Mouse (Mus musculus): ENCODE results near the gene Ikbke. TPM values are rescaled to one million over a fixed set of nuclear protein-coding genes. Genes with fewer than 3 reads are reported as not detected.

Ikbke gene
- polyA plus RNA-seq, 1 experiment from 2014 or later = 0.81 TPM

GRCm38 (mm10) chr1:131276831-131277230 lies 2.6 kb downstream of the Ikbke start:
- DNase-seq (ENCODE audit: low spot score) (no peak), ATAC-seq (ENCODE audit: insufficient read depth, low FRiP score, low TSS enrichment) (no peak)
- Histone ChIP-seq H3K4me2 (ENCODE audit: low read depth) (no peak overlapping the region), H3K4me1 (ENCODE audit: control insufficient read depth, insufficient read depth, low read length) (no peaks in the 10 kb centered on the region; the same call in 1 of the 2 replicates), H3K4me3 (ENCODE audit: low read depth, low read length) (no peak overlapping the region), H3K27me3 (ENCODE audit: control insufficient read depth, insufficient read depth, low read length) (no peaks in the 10 kb centered on the region), H3K9ac (ENCODE audit: low read length) (no peak overlapping the region), H3K27ac (ENCODE audit: low read depth, low read length) (no peak overlapping the region), H3K36me3 (ENCODE audit: control insufficient read depth, insufficient read depth, low read length) (no peaks in the 10 kb centered on the region), H3K9me3 (ENCODE audit: control insufficient read depth, low read length) (no peaks in the 10 kb centered on the region)

- no peaks in the 10 kb centered on the region for H3K36me3 ChIP-seq (ENCODE audit: control insufficient read depth, insufficient read depth, low read length)
- WGBS = 76% methylated on average over 14 of the region's 14 CpGs
- no peak overlapping the region for H3K4me2 ChIP-seq (ENCODE audit: low read depth)
- no peak overlapping the region for H3K9ac ChIP-seq (ENCODE audit: low read length)
- H3K4me1 ChIP-seq (ENCODE audit: control insufficient read depth, insufficient read depth, low read length) = no peaks in the 10 kb centered on the region; the same call in 1 of the 2 replicates
- DNase-seq (ENCODE audit: low spot score) (no peak), ATAC-seq (ENCODE audit: insufficient read depth, low FRiP score, low TSS enrichment) (no peak)
- no peak overlapping the region for H3K27ac ChIP-seq (ENCODE audit: low read depth, low read length)
- no peak overlapping the region for H3K4me3 ChIP-seq (ENCODE audit: low read depth, low read length)
- H3K9me3 ChIP-seq (ENCODE audit: control insufficient read depth, low read length) = no peaks in the 10 kb centered on the region
- no peaks in the 10 kb centered on the region for H3K27me3 ChIP-seq (ENCODE audit: control insufficient read depth, insufficient read depth, low read length)
Measured at GRCm38 (mm10) chr1:131275577-131275976, 3.8 kb downstream of the Ikbke start.

DNA sequence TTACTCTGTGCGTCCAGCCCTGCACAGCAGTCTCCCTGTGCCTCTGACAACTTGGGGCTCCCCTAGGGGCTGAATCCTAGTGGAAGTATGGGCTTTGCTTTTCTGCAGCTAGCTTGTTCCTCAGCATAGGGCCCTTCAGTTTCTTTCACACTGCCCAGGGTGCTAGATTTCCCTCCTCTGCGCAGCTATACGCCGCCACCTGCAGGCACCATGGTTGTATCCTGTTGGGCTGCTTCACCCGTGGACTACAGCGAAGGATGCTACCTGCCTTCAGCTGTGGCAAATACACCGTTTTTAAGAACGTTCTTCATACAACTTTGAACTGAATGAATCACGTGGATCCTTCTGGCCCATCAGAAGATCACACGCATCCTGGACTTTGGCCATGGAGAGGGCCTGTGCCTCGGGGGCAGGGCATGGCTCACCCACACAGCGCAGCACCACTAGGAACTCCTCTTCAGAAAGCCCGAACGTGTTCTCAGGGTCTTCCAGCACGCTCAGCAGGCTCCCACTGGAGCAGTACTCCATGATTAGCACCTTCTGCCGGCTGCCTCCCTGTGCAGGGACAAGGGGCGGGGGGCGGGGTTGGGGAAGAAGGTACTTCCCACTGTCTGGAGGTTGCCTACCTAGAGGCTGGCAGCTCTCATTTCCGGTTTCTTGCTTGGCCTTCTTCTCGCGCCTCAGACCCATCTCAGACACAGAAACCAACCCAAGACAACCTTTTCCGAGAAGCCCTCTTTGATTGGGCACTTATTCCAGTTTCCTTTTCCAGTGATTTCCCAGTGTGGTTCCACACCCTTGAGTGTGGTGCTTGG lies 4.5 kb downstream of the Ikbke start:
- WGBS = 47% methylated on average over 22 of the region's 22 CpGs
- no peaks in the 10 kb centered on the region for H3K27me3 ChIP-seq (ENCODE audit: control insufficient read depth, insufficient read depth, low read length)
- ATAC-seq (ENCODE audit: insufficient read depth, low FRiP score, low TSS enrichment) = no peak
- H3K27ac ChIP-seq (ENCODE audit: low read depth, low read length) = no peak overlapping the region
- no peak overlapping the region for H3K9ac ChIP-seq (ENCODE audit: low read length)
- no peak overlapping the region for H3K4me3 ChIP-seq (ENCODE audit: low read depth, low read length)
- H3K4me2 ChIP-seq (ENCODE audit: low read depth) = no peak overlapping the region
- H3K4me1 ChIP-seq (ENCODE audit: control insufficient read depth, insufficient read depth, low read length) = no peaks in the 10 kb centered on the region; the same call in 1 of the 2 replicates
- H3K36me3 ChIP-seq (ENCODE audit: control insufficient read depth, insufficient read depth, low read length) = no peaks in the 10 kb centered on the region
- no peak for DNase-seq (ENCODE audit: low spot score)
- no peaks in the 10 kb centered on the region for H3K9me3 ChIP-seq (ENCODE audit: control insufficient read depth, low read length)

GRCm38 (mm10) chr1:131269797-131270578 lies 9.4 kb downstream of the Ikbke start:
- no peaks in the 10 kb centered on the region for H3K4me1 ChIP-seq (ENCODE audit: control insufficient read depth, insufficient read depth, low read length)
- H3K4me3 ChIP-seq (ENCODE audit: low read depth, low read length) = no peak overlapping the region
- H3K9ac ChIP-seq (ENCODE audit: low read length) = no peak overlapping the region
- DNase-seq (ENCODE audit: low spot score) (peak; percentile 83), ATAC-seq (ENCODE audit: insufficient read depth, low FRiP score, low TSS enrichment) (peak; percentile 53; the same call in 1 of the 2 replicates)
- no peak overlapping the region for H3K4me2 ChIP-seq (ENCODE audit: low read depth)
- no peaks in the 10 kb centered on the region for H3K9me3 ChIP-seq (ENCODE audit: control insufficient read depth, low read length)
- 32% methylated on average over 22 of the region's 22 CpGs for WGBS
- no peak overlapping the region for H3K27ac ChIP-seq (ENCODE audit: low read depth, low read length)
- no peaks in the 10 kb centered on the region for H3K36me3 ChIP-seq (ENCODE audit: control insufficient read depth, insufficient read depth, low read length)
- H3K27me3 ChIP-seq (ENCODE audit: control insufficient read depth, insufficient read depth, low read length) = no peaks in the 10 kb centered on the region

- no peak overlapping the region for H3K27ac ChIP-seq (ENCODE audit: low read depth, low read length)
- H3K36me3 ChIP-seq (ENCODE audit: control insufficient read depth, insufficient read depth, low read length) = no peaks in the 10 kb centered on the region
- H3K27me3 ChIP-seq (ENCODE audit: control insufficient read depth, insufficient read depth, low read length) = no peaks in the 10 kb centered on the region
- no peaks in the 10 kb centered on the region for H3K9me3 ChIP-seq (ENCODE audit: control insufficient read depth, low read length)
- DNase-seq (ENCODE audit: low spot score) = no peak
- H3K4me3 ChIP-seq (ENCODE audit: low read depth, low read length) = no peak overlapping the region
- no peak for ATAC-seq (ENCODE audit: insufficient read depth, low FRiP score, low TSS enrichment)
- WGBS = 85% methylated on average over 10 of the region's 10 CpGs
- no peak overlapping the region for H3K9ac ChIP-seq (ENCODE audit: low read length)
- H3K4me1 ChIP-seq (ENCODE audit: control insufficient read depth, insufficient read depth, low read length) = no peaks in the 10 kb centered on the region
- no peak overlapping the region for H3K4me2 ChIP-seq (ENCODE audit: low read depth)
Measured at GRCm38 (mm10) chr1:131268776-131269175, 10.6 kb downstream of the Ikbke start.

- DNase-seq (ENCODE audit: low spot score) (no peak), ATAC-seq (ENCODE audit: insufficient read depth, low FRiP score, low TSS enrichment) (no peak)
- no peaks in the 10 kb centered on the region for H3K36me3 ChIP-seq (ENCODE audit: control insufficient read depth, insufficient read depth, low read length)
- no peak overlapping the region for H3K4me3 ChIP-seq (ENCODE audit: low read depth, low read length)
- no peaks in the 10 kb centered on the region for H3K9me3 ChIP-seq (ENCODE audit: control insufficient read depth, low read length)
- no peak overlapping the region for H3K9ac ChIP-seq (ENCODE audit: low read length)
- no peaks in the 10 kb centered on the region for H3K4me1 ChIP-seq (ENCODE audit: control insufficient read depth, insufficient read depth, low read length)
- 78% methylated on average over 12 of the region's 12 CpGs for WGBS
- H3K27ac ChIP-seq (ENCODE audit: low read depth, low read length) = no peak overlapping the region
- no peaks in the 10 kb centered on the region for H3K27me3 ChIP-seq (ENCODE audit: control insufficient read depth, insufficient read depth, low read length)
- H3K4me2 ChIP-seq (ENCODE audit: low read depth) = no peak overlapping the region
Measured at GRCm38 (mm10) chr1:131263905-131264304, 15.5 kb downstream of the Ikbke start.

- H3K27me3 ChIP-seq (ENCODE audit: control insufficient read depth, insufficient read depth, low read length) = no peaks in the 10 kb centered on the region
- WGBS = 33% methylated on average over 10 of the region's 10 CpGs
- no peaks in the 10 kb centered on the region for H3K9me3 ChIP-seq (ENCODE audit: control insufficient read depth, low read length)
- ATAC-seq (ENCODE audit: insufficient read depth, low FRiP score, low TSS enrichment) (no peak), DNase-seq (ENCODE audit: low spot score) (peak; percentile 78)
- no peaks in the 10 kb centered on the region for H3K36me3 ChIP-seq (ENCODE audit: control insufficient read depth, insufficient read depth, low read length)
- no peaks in the 10 kb centered on the region for H3K4me1 ChIP-seq (ENCODE audit: control insufficient read depth, insufficient read depth, low read length)
- no peak overlapping the region for H3K4me2 ChIP-seq (ENCODE audit: low read depth)
- H3K4me3 ChIP-seq (ENCODE audit: low read depth, low read length) = no peak overlapping the region
- H3K9ac ChIP-seq (ENCODE audit: low read length) = no peak overlapping the region
- no peak overlapping the region for H3K27ac ChIP-seq (ENCODE audit: low read depth, low read length)
Measured at GRCm38 (mm10) chr1:131260309-131260656, 19.1 kb downstream of the Ikbke start.

GRCm38 (mm10) chr1:131259632-131260308 lies 19.6 kb downstream of the Ikbke start:
- H3K9me3 ChIP-seq (ENCODE audit: control insufficient read depth, low read length) = no peaks in the 10 kb centered on the region
- H3K4me3 ChIP-seq (ENCODE audit: low read depth, low read length) = no peak overlapping the region
- H3K4me1 ChIP-seq (ENCODE audit: control insufficient read depth, insufficient read depth, low read length) = no peaks in the 10 kb centered on the region
- 67% methylated on average over 10 of the region's 10 CpGs for WGBS
- ATAC-seq (ENCODE audit: insufficient read depth, low FRiP score, low TSS enrichment) = no peak
- DNase-seq (ENCODE audit: low spot score) = no peak
- H3K36me3 ChIP-seq (ENCODE audit: control insufficient read depth, insufficient read depth, low read length) = no peaks in the 10 kb centered on the region
- no peaks in the 10 kb centered on the region for H3K27me3 ChIP-seq (ENCODE audit: control insufficient read depth, insufficient read depth, low read length)
- H3K9ac ChIP-seq (ENCODE audit: low read length) = no peak overlapping the region
- H3K27ac ChIP-seq (ENCODE audit: low read depth, low read length) = no peak overlapping the region
- H3K4me2 ChIP-seq (ENCODE audit: low read depth) = no peak overlapping the region

Measured in neural tube, embryonic 11.5 days (tissue).